Mouse (Mus musculus) adrenal gland, postnatal 10 days (tissue): ENCODE results near the gene Tarm1. TPM values are rescaled to one million over a fixed set of nuclear protein-coding genes. Genes with fewer than 3 reads are reported as not detected.

Experiments
- DNase-seq: peaks from one replicate; pipeline ENCODE4 v3.0.0; 2021; ENCODE audit warnings: mixed read lengths
- total RNA-seq, 2 experiments: library from RNA; stranded (reverse); gene quantifications; 2 replicates each; pipeline ENCODE4 v1.2.3; 2021

The Tarm1 gene
- total RNA-seq, 2 experiments from 2014 or later = 4.3 to 6.6 TPM

- DNase-seq = no peak
Observed at GRCm38 (mm10) chr7:3440526-3440925, 61.9 kb downstream of the Tarm1 start.

- DNase-seq = no peak
Observed at GRCm38 (mm10) chr7:3439984-3440383, 62.4 kb downstream of the Tarm1 start.

GRCm38 (mm10) chr7:3437941-3438340, 64.5 kb downstream of the Tarm1 start:
- DNase-seq = peak; percentile 58

Other genes starting within 250 kb of the Tarm1 start
- 100 to 1,000 TPM; 110 to 126 TPM for gene Myadm, start 213.5 kb downstream of the Tarm1 start, total RNA-seq
- gene Prkcg, start 213.4 kb downstream of the Tarm1 start, total RNA-seq = 1 to 10 TPM; 1.6 to 2.6 TPM
- gene Cacng7, start 169.7 kb downstream of the Tarm1 start, total RNA-seq = 1 to 10 TPM; 8.8 to 9.4 TPM
- gene Cacng8, start 111.9 kb downstream of the Tarm1 start, total RNA-seq = 1 to 10 TPM; 2.5 to 3.3 TPM
- 1 to 10 TPM; 1.5 to 6.5 TPM for gene Cacng6, start 78.4 kb downstream of the Tarm1 start, total RNA-seq
- gene Oscar, start 113.5 kb upstream of the Tarm1 start, total RNA-seq = under 1 TPM; 0.58 to 0.72 TPM
- gene Ndufa3, start 114.7 kb upstream of the Tarm1 start, total RNA-seq = 1,000 to 10,000 TPM; 1,038 to 1,129 TPM
- gene Tfpt, start 127.3 kb upstream of the Tarm1 start, total RNA-seq = 10 to 100 TPM; 24.1 to 26.4 TPM
- gene Prpf31, start 127.4 kb upstream of the Tarm1 start, total RNA-seq = 10 to 100 TPM; 34.5 to 39.4 TPM
- gene Cnot3, start 142.6 kb upstream of the Tarm1 start, total RNA-seq = 10 to 100 TPM; 56.7 to 58.5 TPM
- gene Leng1, start 163.2 kb upstream of the Tarm1 start, total RNA-seq = 10 to 100 TPM; 11.9 to 13.2 TPM
- 1 to 10 TPM; 8.6 to 9.2 TPM for gene Tmc4, start 174.9 kb upstream of the Tarm1 start, total RNA-seq
- 100 to 1,000 TPM in 1 of 2 experiments, 10 to 100 TPM in 1; 99.1 to 114 TPM for gene Tsen34, start 190.2 kb upstream of the Tarm1 start, total RNA-seq
- 10 to 100 TPM; 48.7 to 59.6 TPM for gene Mboat7, start 190.9 kb upstream of the Tarm1 start, total RNA-seq
- 1,000 to 10,000 TPM; 1,078 to 1,086 TPM for gene Rps9, start 201.4 kb upstream of the Tarm1 start, total RNA-seq
- 1 to 10 TPM; 2.3 to 2.5 TPM for gene Pirb, start 217.8 kb upstream of the Tarm1 start, total RNA-seq